Mouse (Mus musculus) small intestine, adult 2 months (tissue): ENCODE data around the gene Lst1. TPM values are rescaled to one million over a fixed set of nuclear protein-coding genes. Genes with fewer than 3 reads are reported as not detected.

ENCODE experiments used
- H3K27ac ChIP-seq: fragments of 200-500 bp; 2 replicates; pipeline ENCODE4 v1.5.1; 2012; ENCODE audit warnings: low read depth, low read length, control low read depth, inconsistent platforms; ENCODE audit not compliant: insufficient read depth
- H3K27me3 ChIP-seq: fragments of 200-500 bp; 2 replicates; pipeline ENCODE4 v1.6.1; 2012; ENCODE audit warnings: mild to moderate bottlenecking, moderate library complexity, low read length, inconsistent platforms; ENCODE audit not compliant: control insufficient read depth, insufficient read depth
- H3K36me3 ChIP-seq: fragments of 200-500 bp; 2 replicates; pipeline ENCODE4 v1.6.1; 2012; ENCODE audit warnings: mild to moderate bottlenecking, low read length, control low read depth, inconsistent platforms; ENCODE audit not compliant: control insufficient read depth, insufficient read depth
- H3K4me1 ChIP-seq: fragments of 200-500 bp; 2 replicates; pipeline ENCODE4 v1.6.1; 2012; ENCODE audit warnings: low read length, inconsistent platforms, mixed read lengths; ENCODE audit not compliant: control insufficient read depth, insufficient read depth, insufficient read length
- H3K4me3 ChIP-seq: fragments of 200-500 bp; 2 replicates; pipeline ENCODE4 v1.5.1; 2012; ENCODE audit warnings: low read depth, mild to moderate bottlenecking, control low read depth, inconsistent platforms, low read length, moderate library complexity
- CTCF ChIP-seq: fragments of 200-500 bp; IDR thresholded peaks from 2 replicates; pipeline ENCODE4 v1.5.1; 2012; ENCODE audit warnings: low read depth, mild to moderate bottlenecking, control low read depth, inconsistent platforms, low read length, moderate library complexity, mixed read lengths; ENCODE audit not compliant: insufficient replicate concordance, insufficient read length; ENCODE audit errors: extremely low read depth
- POLR2A ChIP-seq: fragments of 200-500 bp; IDR thresholded peaks from 2 replicates; pipeline ENCODE4 v1.6.1; 2012; ENCODE audit warnings: low read depth, mild to moderate bottlenecking, control low read depth, inconsistent platforms, low read length, moderate library complexity
- WGBS: fragments of 180-500 bp; shearing (Covaris S2); methylation state at CpG from one replicate; pipeline ENCODE4 v1.1.7; 2018; 5-methylcytosine and 5-hydroxymethylcytosine counted together
- polyA plus RNA-seq: library from polyadenylated mRNA; depleted of rRNA; stranded (reverse); fragments of >200 nt; gene quantifications from 2 replicates; pipeline ENCODE4 v1.2.3, GENCODE M21; 2012

Lst1 gene
- polyA plus RNA-seq, 1 experiment: 18.8 TPM

- H3K4me1 ChIP-seq: peaks cover 13% of the 10 kb centered on the region
- no peaks in the 10 kb centered on the region for H3K27me3 ChIP-seq
- TF ChIP-seq CTCF (no peak), POLR2A (no peak)
- H3K36me3 ChIP-seq: no peaks in the 10 kb centered on the region
- no peak overlapping the region for H3K4me3 ChIP-seq
- 88% methylated on average over 7 of the region's 7 CpGs for WGBS
- no peak overlapping the region for H3K27ac ChIP-seq
These were observed 20.4 kb downstream of the Lst1 start for GRCm38 (mm10) chr17:35167794-35168193.

GRCm38 (mm10) chr17:35166352-35167035 lies 21.7 kb downstream of the Lst1 start:
- Histone ChIP-seq H3K27ac (no peak overlapping the region), H3K27me3 (no peaks in the 10 kb centered on the region), H3K4me3 (no peak overlapping the region), H3K4me1 (peaks cover 10% of the 10 kb centered on the region; the same call in 1 of the 2 replicates), H3K36me3 (peaks cover 7% of the 10 kb centered on the region; the same call in 1 of the 2 replicates)
- TF ChIP-seq CTCF: peak; percentile 19; the same call in 1 of the 2 replicates
- no peak for TF ChIP-seq POLR2A
- WGBS: 66% methylated on average over 8 of the region's 8 CpGs

GRCm38 (mm10) chr17:35165451-35166155 lies 22.6 kb downstream of the Lst1 start:
- Histone ChIP-seq H3K4me1 (peaks cover 10% of the 10 kb centered on the region; the same call in 1 of the 2 replicates), H3K27me3 (no peaks in the 10 kb centered on the region), H3K36me3 (peaks cover 16% of the 10 kb centered on the region), H3K4me3 (peak overlapping the region; percentile 79), H3K27ac (peak overlapping the region; percentile 38)
- WGBS: 19% methylated on average over 12 of the region's 12 CpGs
- TF ChIP-seq POLR2A (no peak), CTCF (no peak)

GRCm38 (mm10) chr17:35164568-35165450 lies 23.4 kb downstream of the Lst1 start, which contains the start of gene Prrc2a:
Prrc2a (minus strand) TSS chr17:35164897.
- Histone ChIP-seq H3K27me3 (no peaks in the 10 kb centered on the region), H3K36me3 (peaks cover 24% of the 10 kb centered on the region), H3K4me1 (peaks cover 10% of the 10 kb centered on the region; the same call in 1 of the 2 replicates), H3K27ac (peak within 1 kb of the TSS; percentile 99), H3K4me3 (peak within 1 kb of the TSS; percentile 99)
- WGBS: 1% methylated on average over 85 of the region's 89 CpGs
- no peak for TF ChIP-seq CTCF
- peak; percentile 86; the same call in 1 of the 2 replicates for TF ChIP-seq POLR2A

GRCm38 (mm10) chr17:35164218-35164567 lies 24.0 kb downstream of the Lst1 start:
- H3K4me1 ChIP-seq: peaks cover 10% of the 10 kb centered on the region; the same call in 1 of the 2 replicates
- peak overlapping the region; percentile 99 for H3K4me3 ChIP-seq
- peak overlapping the region; percentile 80 for H3K27ac ChIP-seq
- no peak for TF ChIP-seq CTCF
- TF ChIP-seq POLR2A: no peak
- H3K27me3 ChIP-seq: no peaks in the 10 kb centered on the region
- 2% methylated on average over 28 of the region's 28 CpGs for WGBS
- H3K36me3 ChIP-seq: peaks cover 30% of the 10 kb centered on the region

GRCm38 (mm10) chr17:35163326-35164081 lies 24.7 kb downstream of the Lst1 start:
- Histone ChIP-seq H3K27me3 (no peaks in the 10 kb centered on the region), H3K36me3 (peaks cover 37% of the 10 kb centered on the region), H3K27ac (peak overlapping the region; percentile 80), H3K4me1 (peaks cover 10% of the 10 kb centered on the region; the same call in 1 of the 2 replicates), H3K4me3 (peak overlapping the region; percentile 99)
- 2% methylated on average over 8 of the region's 8 CpGs for WGBS
- TF ChIP-seq POLR2A (no peak), CTCF (no peak)
